Mouse (Mus musculus) large intestine, adult 2 months (tissue): ENCODE results near the gene Eef2. TPM values are rescaled to one million over a fixed set of nuclear protein-coding genes. Genes with fewer than 3 reads are reported as not detected.

Source experiments
- DNase-seq: peaks from one replicate; pipeline ENCODE4 v3.0.0-alpha.2; 2012; ENCODE audit warnings: low read depth, low spot score
- WGBS: fragments of 180-500 bp; shearing (Covaris S2); methylation state at CpG from one replicate; pipeline ENCODE4 v1.1.7; 2018; 5-methylcytosine and 5-hydroxymethylcytosine counted together
- polyA plus RNA-seq: library from polyadenylated mRNA; depleted of rRNA; stranded (reverse); fragments of >200 nt; gene quantifications from 2 replicates; pipeline ENCODE4 v1.2.3, GENCODE M21; 2012; rRNA removed

Gene Eef2
- 1,127 and 1,546 TPM in 2 replicates for polyA plus RNA-seq

DNA sequence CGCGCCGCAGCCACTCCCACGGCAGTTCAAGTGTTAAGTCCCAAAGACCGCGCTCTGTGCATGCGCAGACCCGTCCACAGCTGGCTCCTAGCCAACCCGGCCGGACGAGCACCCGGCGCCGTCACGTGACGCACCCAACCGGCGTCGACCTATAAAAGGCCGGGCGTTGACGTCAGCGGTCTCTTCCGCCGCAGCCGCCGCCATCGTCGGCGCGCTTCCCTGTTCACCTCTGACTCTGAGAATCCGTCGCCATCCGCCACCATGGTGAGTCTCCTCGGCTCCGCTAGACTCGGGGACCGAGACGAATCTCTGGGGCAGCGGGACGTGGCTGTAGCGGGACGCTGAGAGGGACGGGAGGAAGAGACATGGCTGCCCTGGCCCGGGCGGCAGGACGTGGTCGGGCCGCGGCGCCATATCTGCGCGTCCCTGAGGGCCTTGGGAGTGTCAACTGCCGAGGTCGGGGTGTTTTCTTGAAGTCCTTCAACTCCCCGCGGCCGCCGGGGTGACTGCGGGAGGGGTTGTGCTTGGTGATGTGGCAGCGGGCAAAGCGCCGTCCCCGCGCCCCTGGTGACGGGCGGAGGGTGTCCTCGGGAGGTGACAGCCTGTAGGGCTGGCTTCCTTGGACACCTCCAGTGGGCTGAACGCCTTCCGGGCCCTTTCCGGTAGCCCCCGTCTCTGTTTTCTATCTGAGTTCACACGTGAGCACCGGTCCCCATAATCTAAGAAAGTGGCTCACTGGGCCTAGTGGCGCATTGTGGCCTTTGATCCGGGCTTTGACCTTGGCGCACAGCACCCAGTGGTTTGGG lies at the start of gene Eef2:
Gene Eef2 (plus strand): TSS at position 166 of the 806 bp plus-strand sequence.
- WGBS: under 1% methylated on average over 77 of the region's 77 CpGs
- peak; percentile 75 for DNase-seq

DNA sequence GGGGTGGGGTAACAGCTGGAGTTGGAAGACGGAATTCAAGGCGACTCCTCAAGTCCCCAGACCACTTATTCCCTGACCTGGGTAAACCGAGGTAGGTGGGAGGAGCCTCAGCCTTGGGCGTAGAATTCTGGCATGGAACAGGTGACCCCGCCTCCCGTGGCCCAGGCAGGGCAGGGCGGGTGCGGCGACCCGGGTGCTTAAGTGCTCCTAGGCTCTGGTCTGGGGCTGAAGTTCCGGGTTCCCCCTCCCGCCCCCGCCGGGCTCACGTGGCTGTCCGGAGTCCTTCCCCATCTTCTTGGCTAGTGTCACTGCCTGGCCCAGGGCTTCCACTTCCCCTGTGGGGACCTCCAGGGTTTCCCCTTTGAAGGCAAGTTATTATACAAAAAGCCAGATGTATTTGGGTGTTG lies 42.2 kb upstream of the Eef2 start:
- 2% methylated on average over 16 of the region's 16 CpGs for WGBS
- no peak for DNase-seq

- DNase-seq: no peak
- WGBS: 4% methylated on average over 41 of the region's 41 CpGs
Measured at GRCm38 (mm10) chr10:81134966-81135681, 41.3 kb upstream of the Eef2 start, which contains the start of gene Zbtb7a. TSS of gene Zbtb7a (plus strand) at chr10:81135220.

DNA sequence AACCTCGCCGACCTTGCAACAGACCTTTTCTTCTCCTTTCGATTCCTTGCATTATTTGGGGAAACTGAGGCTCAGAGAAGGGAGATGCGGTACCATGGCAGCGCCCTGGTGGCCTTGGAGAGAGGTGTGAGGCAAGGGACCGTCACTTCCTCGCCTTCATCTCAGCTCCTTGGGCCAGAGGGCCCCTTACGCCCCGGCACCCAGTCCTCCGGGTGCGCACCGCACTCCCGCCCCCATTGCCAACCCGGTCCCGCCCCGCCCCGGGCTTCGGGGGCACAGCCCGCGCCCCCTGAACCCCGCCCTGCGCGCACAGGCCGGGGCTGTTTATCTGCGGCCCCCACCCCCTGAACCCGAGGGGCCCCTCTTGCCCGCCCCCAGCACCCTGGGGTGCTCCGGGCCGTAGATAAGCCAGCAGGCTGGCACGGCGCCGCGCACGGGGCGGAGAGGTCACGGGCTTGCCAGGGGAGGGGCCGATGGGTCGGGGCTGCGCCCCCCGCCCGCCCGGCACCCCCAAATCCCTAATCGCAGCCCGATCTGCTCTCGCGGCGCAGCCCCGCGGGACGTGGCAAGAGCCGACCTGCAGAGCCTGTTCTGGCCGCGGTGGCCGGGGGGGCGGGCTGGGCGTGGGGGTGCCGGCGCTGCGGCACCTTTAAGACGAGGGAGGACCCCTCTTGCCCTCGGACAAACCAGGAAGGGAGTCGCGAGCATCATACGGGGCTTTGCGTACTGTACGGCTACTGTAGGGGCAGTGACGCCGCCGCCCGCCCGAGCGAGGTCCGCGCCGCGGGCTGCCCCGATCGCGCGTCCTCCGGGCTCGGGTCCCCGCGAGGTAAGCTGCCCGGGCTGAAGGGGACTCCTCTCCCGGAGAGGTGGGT lies 40.4 kb upstream of the Eef2 start:
- no peak for DNase-seq

GRCm38 (mm10) chr10:81136706-81137231 lies 39.7 kb upstream of the Eef2 start:
- DNase-seq: no peak
- under 1% methylated on average over 49 of the region's 50 CpGs for WGBS

More for the DNA sequence above, 40.4 kb upstream of the Eef2 start:
- 1% methylated on average over 86 of the region's 86 CpGs for WGBS

GRCm38 (mm10) chr10:81137252-81138130 lies 38.9 kb upstream of the Eef2 start:
- WGBS: 1% methylated on average over 89 of the region's 89 CpGs
- peak; percentile 91 for DNase-seq

DNA sequence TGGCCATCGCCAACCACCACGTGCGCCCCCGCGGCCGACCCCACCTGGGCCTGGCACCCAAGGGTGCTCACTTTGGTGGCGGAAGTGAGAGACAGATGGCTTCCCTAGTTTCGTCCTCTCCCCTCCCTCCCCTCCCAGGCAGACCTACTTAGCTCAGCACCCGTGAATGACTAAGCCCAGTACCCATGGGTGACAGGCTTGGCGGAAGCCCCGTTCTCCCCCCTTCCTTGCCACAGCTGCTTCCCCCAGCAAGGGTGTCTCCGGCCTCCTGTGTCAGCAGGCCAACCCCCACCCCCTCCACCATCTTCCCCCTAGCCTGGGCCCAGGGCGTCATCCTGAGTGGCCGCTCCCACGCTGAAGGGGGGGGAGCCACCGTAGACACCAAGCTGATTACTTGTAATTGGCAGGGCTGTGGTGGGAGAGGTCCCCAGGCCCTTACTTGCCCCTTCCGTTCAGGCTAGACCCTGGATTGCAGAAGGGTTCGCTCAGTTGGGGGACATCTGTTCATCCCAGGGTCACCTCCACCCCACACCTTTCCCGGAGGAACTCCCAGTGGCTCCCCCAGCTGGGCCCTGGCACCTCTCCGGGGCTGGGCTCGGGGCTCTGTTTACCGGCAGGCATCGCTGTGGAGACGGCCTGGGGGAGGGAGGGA lies 38.2 kb upstream of the Eef2 start:
- no peak for DNase-seq
- WGBS: under 1% methylated on average over 24 of the region's 24 CpGs

GRCm38 (mm10) chr10:81138821-81139528 lies 37.5 kb upstream of the Eef2 start:
- WGBS: 17% methylated on average over 11 of the region's 11 CpGs
- no peak for DNase-seq

DNA sequence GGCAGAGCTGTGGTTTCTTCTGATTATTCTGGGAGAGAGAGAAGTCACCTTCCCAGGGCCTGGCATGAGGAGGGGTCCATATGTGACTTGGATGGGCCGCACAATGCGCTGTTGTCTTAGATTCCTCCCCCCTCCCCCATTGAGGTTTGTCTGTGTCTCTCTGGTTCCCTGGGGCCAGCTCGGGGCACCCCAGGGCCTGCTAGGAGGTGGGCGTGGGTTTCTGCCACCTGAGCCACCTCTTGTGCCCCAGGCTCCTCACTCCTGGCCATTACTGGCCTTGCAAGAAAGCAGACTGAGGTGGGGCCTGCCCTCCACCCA lies 36.9 kb upstream of the Eef2 start:
- 21% methylated on average over 4 of the region's 4 CpGs for WGBS

GRCm38 (mm10) chr10:81140005-81140404 lies 36.4 kb upstream of the Eef2 start:
- 11% methylated on average over 8 of the region's 8 CpGs for WGBS
- no peak for DNase-seq

More for the DNA sequence above, 36.9 kb upstream of the Eef2 start:
- no peak for DNase-seq

- WGBS: 14% methylated on average over 10 of the region's 10 CpGs
Measured at GRCm38 (mm10) chr10:81140717-81141454, 35.5 kb upstream of the Eef2 start.

DNA sequence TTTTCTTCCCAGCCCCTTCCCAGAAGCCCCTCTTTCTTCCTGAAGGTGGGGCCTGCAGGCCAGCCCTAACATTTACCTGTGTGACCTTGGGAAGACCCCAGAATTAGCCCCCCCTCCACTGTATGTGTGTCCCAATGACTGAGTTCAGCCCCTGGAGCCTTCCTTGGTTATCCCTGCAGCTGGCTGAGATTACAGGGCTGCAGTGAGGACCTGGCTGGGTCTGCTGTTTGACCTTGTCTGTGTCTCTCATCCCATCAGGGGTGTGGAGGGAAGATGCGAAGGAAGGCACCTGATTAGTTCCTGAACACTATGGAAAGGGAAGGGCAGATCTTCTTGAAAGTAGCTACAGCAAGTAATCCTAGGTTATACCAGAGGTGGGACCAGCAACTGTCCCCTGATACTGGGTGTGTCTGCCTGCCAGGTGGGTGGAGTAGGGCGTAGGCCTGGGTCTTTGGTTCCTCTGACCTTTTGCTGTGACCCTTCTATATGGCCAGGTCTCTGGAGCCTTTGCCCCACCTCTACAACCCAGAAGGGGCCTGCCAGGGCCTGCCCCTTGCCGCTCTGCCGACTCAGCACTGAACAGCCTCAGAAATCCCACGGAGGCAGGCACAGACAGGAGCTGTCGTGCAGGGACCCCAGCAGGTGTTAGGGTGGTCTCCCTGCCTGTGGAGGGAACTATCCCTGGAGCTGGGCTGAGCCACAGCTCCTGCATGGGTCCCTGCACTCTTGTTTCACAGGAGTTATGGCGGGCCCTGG lies 34.8 kb upstream of the Eef2 start:
- DNase-seq: no peak
- WGBS: 28% methylated on average over 7 of the region's 7 CpGs

More at GRCm38 (mm10) chr10:81140717-81141454, 35.5 kb upstream of the Eef2 start:
- DNase-seq: no peak

DNA sequence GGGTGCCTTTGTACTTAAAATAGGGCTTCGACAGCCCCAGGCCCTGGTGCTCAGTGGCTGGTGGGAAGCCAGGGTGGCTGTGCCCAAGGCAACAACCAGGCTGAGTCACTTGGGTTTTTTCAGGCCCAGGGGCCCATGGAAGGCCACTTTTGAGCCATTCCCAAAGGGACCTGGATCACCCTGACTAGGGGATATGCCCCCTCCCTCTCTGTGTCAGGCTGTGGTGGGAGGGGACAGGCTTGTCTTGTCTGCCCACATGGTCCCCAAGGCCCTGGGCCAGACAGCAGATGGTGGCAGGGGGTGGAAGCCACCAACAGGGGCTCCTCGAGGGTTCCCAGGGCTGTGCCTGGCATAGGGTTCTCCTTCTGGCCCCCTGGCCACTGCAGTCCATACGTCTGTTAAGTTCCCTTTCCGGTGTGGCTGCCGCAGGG lies 33.9 kb upstream of the Eef2 start:
- 26% methylated on average over 5 of the region's 5 CpGs for WGBS
- no peak for DNase-seq

DNA sequence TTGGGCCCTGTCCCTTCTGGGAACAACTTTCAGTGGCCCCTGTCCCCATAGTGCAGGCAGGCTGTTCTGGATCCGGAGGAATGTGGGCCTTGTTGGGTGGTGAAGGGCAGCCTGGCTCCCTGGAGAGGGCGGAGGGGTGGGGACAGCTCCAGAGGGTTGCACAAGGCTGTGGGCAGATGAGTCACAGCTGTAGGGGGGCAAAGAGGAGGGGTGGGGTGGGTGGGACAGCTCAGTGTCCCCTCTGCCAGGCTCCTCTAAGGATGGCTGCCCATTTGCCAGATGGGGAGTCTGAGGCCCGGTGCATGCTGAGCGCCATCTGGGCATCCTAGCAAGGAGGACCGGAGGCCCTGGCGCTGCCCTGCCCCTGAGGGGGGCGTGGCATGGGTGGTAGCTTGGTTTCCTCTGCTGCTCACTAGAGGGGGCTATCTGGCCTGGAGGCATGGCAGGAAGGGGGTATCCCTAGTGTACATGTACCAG lies 33.2 kb upstream of the Eef2 start:
- DNase-seq: no peak
- 36% methylated on average over 7 of the region's 7 CpGs for WGBS

DNA sequence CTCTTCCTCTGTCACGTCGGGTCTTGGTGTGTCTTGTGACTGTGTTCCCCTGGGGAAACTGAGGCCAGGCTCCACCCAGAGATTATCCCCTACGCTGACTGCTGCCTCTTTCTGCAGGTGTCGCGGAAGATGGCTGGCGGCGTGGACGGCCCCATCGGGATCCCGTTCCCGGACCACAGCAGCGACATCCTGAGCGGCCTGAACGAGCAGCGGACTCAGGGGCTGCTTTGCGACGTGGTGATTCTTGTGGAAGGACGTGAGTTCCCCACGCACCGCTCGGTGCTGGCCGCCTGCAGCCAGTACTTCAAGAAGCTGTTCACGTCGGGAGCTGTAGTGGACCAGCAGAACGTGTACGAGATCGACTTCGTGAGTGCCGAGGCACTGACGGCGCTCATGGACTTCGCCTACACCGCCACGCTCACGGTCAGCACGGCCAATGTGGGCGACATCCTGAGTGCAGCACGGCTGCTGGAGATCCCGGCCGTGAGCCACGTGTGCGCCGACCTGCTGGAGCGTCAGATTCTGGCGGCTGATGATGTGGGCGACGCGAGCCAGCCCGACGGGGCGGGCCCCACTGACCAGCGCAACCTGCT lies 32.5 kb upstream of the Eef2 start:
- no peak for DNase-seq
- whole genome bisulfite sequencing: 93% methylated on average over 52 of the region's 52 CpGs

GRCm38 (mm10) chr10:81144667-81145066 lies 31.8 kb upstream of the Eef2 start:
- no peak for DNase-seq
- WGBS: 69% methylated on average over 27 of the region's 27 CpGs
